Mouse (Mus musculus): ENCODE data around the gene Klrb1b. TPM values are rescaled to one million over a fixed set of nuclear protein-coding genes. Genes with fewer than 3 reads are reported as not detected.

The Klrb1b gene
- 1 to 10 TPM in 1 of 2 experiments, under 1 TPM in 1; 0.90 to 1.3 TPM for total RNA-seq (2021)
- long read RNA-seq, experiment 1: 0 reads
- long read RNA-seq, experiment 2: 0 reads

DNA sequence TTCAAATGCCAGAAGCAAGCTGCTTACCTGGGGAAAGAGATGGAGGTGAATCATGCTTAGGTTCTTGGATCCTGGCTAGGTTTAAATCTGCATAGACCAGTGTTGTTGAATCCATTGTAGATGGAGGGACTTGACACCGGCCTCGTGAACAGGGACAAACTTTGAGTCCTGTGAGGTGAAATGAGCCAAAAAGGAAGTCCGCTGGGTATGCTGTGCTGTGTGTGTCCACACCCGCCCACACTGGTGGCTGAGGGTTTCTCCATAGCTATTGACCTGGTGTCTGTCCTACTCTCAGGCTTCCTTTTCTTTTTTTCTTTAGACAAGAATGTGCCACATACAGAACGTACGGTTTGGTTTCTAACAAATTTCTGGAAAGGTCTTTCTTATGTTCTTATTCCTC, at the start of gene Klrb1b, which contains the start of gene Gm44511:
Gene Klrb1b (minus strand): TSS at position 200 of the 400 bp plus-strand sequence.
Gene Gm44511 (minus strand): TSS at position 184 of the 400 bp plus-strand sequence.
- DNase-seq (ENCODE audit: low spot score in 2 of 2): no peak

DNA sequence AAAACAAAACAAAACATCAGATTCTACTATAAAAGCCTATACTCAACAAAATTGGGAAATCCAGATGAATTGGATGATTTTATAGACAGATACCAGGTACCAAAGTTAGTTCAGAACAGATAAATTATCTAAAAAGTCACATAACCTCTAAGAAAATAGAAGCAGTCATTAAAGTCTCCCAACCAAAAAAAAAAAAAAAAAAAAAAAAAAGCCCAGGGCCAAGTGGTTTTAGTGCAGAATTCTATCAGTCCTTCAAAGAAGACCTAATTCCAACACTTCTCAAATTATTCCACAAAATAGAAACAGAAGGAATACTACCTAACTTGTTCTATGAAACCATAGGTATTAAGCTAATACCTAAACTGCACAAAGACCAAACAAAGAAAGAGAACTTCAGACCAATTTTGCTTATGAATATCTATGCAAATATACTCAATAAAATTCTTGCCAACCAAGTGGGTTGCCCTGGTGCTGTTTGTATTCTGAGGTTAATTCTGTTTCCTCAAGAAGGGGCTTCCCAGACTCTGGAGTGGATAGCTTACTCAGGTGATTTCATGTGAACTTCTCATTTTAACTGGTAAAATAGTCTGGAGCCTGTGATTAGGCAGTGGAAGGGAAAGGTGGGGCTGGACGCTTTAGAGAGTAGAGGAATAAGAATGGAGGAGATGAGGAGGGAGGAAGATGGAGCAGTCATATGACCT, 45.9 kb upstream of the Klrb1b start:
- no peak for DNase-seq (ENCODE audit: low spot score in 2 of 2)

DNA sequence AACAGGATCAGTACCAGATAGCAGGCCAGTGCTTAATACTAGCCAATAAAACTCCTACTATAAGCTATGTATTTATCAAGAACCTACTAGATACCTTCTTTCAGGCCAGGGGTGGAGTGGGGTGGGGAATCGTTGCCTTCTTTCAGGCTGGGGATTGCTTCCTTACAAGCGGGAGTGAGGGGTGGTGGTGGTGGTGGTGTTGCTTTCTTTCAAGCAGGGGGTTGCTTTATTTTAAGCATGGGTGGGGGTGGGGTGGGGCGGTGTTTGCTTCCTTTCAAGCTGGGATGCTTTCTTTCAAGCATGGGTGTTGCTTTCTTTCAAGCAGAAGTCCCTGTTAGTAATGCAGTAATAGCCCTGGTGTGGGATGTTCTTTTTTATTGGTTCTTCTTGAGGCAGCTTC, 42.7 kb upstream of the Klrb1b start:
- no peak for DNase-seq (ENCODE audit: low spot score in 2 of 2)

DNA sequence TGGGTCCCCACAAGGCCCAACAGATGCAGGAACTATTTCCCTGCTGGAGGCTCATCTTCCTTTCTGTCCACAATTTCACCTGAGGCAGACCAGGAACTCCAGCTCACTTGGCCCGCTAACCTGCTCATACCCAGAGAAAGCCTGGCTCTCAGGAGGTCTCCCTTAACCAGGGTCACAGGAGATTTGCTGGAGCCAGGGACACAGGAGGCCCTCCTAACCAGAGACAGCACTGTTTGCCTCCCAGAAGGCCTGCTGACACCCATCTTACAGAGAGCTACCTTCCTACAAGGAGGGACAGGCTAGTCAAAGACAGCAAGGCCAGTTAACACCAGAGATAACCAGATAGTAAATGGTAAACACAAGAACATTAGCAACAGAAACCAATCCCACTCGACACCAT, 31.8 kb upstream of the Klrb1b start:
- no peak for DNase-seq (ENCODE audit: low spot score in 2 of 2)

DNA sequence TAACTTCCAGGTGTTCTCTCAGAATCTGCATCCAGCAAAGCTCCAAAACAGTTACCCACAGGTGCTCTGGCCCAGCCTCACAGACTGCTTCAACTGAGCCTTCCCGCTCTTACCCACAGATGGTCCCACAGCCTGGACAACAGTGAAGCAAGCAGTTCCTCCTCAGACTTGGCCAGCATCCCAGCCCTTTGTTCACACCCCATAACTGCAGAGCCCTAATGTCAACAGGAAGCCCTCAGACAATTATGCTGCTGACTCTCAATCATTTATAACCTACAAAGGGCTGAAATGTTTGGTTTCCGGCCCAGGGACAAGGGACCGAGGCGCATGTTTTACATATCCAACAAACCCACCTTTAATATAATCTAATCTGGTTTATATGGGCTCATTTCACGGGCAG, 30.1 kb upstream of the Klrb1b start:
- DNase-seq (ENCODE audit: low spot score in 2 of 2): peak in 1 of 2 experiments; percentile 55

DNA sequence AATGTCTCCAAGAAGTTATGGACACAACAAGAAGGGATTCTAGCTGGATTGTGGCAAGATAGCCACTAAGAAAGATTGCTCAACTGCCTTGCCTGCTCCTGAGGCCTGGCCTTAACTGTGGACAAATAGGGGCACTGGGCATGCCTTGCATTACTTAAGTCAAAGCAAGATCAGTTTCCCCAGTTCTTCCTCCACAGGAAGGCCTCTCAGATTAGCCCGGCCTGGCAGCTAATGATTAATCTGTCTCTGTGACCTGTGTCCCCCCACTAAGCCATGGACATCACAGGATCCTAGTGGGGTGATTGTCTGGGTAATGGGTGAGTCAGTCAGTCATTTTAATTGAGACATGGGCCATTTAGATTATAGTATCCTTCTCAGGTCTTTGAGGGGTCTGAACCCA, 29.3 kb upstream of the Klrb1b start:
- no peak for DNase-seq (ENCODE audit: low spot score in 2 of 2)

DNA sequence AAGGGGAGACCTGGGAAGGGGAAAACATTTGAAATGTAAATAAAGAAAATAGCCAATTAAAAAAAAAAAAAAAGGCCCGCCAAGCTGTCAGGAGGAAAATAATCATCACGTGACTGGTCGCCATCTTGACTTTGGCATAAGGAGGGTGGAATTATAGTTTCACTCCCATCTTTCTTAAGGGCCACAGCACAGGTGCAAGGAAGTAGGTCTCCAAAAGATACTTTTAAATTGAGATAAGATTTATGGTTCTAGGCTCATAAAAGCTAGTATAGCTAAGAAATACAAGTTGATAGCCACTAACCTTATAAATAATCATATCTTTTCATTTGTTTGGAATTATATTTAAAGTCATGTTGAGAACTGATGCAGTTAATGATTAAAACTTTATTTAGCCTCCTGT, 28.8 kb upstream of the Klrb1b start:
- DNase-seq (ENCODE audit: low spot score in 2 of 2): no peak

DNA sequence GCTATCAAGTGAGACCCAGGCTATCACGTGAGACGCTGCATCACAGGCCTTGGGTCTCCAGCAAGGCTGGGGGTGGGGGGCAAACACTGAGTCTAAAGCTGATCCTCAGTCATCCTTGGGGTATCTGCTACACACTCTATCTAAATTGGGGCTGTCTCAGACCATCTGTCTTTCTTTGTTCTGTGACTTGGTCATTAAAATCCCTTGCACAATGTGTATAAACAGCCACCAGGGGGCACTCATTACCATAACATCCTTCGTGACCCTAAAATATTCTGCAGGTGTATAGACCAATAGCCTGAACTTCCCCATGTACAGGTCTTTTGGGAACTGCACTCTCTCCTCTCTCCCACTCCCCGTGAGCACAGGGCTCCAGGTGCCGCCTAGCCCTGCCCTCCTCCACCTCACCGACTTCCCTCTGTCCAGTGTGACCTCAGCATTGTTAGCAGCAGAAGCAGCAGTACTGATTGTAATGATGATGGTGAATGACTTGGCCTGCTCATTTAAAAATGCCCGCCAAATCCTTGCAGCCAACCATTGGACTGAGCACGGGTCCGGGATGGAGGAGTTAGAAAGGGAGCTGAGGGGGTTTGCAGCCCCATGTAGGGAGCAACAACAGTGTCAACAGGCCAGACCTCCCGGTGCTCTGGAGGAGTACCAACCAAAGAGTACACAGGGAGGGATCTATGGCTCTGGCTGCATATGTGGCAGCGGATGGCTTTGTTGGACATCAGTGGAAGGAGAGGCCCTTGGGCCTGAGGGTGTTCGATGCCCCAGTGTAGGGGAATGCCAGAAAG, 28.1 kb upstream of the Klrb1b start:
- DNase-seq (ENCODE audit: low spot score in 2 of 2): peak; percentile 65 to 67

DNA sequence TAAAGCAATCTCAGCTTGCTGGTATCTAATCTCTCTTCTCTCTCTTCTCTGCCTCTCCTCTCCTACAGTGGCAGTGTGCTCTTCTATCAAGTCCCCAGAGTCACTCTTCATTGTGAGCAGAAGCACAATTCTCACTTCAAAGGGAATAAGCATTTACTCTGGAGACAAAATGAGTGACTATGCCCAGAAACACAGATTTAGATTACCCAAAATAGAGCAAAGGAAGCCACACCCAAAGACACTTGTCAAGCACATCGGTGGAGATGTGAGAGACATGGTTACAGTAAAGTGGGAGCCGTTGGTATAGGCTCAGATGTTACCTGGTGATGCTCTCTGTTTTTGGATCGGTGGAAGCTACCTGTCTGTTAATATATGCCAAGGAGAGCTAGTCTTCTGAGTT, 26.6 kb upstream of the Klrb1b start:
- no peak for DNase-seq (ENCODE audit: low spot score in 2 of 2)

DNA sequence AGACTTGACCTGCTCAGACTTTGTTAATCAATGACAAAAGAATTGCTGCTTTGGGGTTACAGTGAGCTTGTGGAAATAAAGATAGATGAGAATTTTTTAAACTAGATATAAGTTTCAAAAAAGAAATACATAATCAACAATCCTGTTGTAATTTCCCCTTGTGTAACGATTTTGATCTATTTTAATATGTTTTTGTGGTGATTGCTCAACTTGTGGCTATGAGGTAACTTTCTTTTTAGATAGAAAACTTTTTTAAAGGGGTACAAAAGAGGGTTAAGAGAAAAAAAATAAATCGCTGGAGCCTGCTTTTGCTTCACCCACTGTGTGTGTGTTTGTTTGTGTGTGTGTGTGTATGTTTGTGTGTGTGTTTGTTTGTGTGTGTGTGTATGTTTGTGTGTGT, 25.0 kb upstream of the Klrb1b start:
- DNase-seq (ENCODE audit: low spot score in 2 of 2): no peak

DNA sequence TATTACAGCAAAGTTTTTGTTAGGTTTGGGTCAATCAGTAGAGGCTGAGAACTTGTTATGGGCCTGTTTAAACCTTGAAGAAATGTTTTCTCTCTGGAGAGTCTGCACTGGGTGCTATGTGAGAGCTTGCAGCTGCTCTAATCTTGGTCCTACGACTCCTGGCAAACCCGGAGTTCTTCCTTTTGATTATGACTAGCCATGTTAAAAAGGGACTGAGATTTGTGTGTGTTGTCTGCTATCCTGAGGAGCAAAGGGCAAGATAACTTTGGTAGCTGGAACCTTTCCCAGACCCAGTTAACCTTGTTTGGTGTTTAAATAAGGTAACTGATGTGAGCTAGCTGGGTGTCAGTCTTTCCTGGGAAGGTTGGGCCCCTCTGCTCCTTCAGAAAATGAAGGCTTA, 24.5 kb upstream of the Klrb1b start:
- no peak for DNase-seq (ENCODE audit: low spot score in 2 of 2)

DNA sequence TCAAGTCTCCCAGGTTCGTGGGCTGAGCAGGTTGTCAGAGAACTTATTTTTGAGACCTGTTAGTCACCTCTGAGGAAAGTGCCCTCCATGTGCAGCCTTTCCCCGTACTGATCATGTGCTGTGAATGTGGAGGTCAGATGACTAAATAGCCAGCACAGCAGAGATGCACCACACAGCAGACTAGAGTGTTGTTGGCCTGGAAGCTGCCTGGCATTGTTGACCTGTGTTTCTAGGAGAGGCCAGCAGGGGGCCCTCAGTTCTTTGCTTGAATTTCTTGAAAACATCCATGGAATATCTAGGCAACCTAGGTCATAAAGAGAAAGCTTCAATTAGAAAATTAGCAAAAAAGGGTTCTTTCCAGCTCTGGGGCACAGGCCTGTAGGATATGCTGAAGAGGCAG, 23.8 kb upstream of the Klrb1b start:
- peak in 1 of 2 experiments; percentile 48 for DNase-seq (ENCODE audit: low spot score in 2 of 2)

DNA sequence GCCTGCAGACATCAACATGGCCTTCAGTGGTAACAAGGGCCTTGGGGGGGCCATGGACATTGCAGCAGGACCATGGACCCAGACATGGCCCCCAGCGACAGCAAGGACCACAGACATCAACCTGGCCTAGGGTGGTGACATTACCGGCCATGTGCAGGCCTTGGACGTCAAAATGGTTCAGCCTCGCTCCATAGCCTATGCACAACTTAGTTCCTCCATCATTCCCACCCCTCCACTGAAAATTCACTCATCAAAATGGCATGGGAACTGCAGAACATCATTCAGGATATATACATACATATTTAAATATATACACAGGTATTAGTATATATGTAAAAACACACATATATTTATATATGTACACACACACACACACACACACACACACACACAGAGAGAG, 21.3 kb upstream of the Klrb1b start:
- DNase-seq (ENCODE audit: low spot score in 2 of 2): no peak

DNA sequence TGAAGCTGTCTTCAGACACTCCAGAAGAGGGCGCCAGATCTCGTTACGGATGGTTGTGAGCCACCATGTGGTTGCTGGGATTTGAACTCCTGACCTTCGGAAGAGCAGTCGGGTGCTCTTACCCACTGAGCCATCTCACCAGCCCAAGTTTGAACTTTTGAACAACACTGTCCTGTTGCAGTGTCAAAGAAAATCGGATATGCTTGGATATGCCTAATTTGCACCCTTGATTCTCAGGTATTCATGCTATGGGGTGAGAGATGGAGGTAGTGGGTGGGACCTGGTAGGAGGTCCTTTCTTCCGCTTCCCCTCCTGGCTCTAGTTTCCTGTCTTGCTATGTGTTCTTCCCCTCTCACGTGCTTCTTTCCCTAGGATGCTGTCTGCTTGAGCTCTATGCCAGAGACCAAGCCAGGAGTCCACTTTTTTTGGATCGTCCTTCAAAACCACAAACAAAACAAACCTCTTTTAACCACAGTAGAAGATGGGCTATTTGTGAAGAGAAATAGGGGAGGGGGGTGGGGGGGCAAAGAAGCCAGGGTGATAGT, 19.9 kb upstream of the Klrb1b start:
- DNase-seq (ENCODE audit: low spot score in 2 of 2): no peak

DNA sequence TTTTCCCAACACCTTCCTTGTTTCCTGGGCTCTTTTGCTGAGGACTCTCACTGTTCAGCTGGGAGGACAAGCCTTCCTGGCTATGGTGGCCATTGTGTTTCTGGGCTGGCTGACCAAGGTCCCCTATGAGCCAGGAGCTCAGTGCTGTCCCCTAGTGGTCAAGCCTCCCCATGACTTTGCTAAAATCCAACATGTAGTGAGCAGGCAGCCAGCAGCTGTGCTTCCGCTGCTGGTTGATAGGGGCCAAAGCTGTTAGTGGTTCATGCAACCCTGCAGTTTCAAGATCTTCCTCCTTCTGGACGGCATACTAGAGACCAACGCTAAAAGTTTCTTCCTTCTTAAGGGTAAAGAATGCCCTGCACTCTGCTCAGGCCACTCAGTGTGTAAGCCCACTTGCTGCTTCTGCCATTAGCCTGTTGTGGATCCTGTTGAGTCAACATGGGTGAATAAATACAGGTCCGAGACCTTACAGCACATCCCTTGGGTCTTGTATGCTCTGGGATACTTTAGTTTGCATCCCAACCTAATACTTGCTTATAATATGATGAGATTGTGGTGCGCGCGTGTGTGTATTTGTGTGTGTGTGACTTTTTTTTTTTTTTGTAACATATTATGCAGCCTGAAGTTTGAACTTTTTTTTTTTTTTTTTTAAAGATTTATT, 19.3 kb upstream of the Klrb1b start:
- DNase-seq (ENCODE audit: low spot score in 2 of 2): peak; percentile 82 to 86

DNA sequence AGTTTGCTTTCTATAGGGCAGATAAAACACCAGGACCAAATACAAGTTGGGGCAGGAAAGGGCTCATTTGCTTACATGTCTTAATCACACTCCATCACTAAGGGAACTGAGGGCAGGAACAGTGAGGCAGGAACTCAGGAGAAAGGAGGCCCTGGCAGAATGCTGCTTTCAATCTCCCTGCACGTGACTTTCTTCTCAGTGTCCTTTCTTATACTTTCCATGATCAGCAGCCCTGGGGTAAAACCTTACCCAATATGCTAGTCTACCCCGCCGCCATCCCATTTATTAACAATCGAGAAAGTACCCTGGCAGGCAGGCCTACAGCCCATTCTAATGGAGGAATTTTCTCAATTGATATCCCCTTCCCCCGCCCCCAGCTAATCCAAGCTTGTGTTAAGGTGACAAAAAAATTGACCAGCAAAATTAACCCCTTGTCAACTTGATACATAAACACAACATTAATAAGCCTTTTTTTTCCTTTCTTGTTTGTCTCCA, 18.5 kb upstream of the Klrb1b start:
- no peak for DNase-seq (ENCODE audit: low spot score in 2 of 2)

DNA sequence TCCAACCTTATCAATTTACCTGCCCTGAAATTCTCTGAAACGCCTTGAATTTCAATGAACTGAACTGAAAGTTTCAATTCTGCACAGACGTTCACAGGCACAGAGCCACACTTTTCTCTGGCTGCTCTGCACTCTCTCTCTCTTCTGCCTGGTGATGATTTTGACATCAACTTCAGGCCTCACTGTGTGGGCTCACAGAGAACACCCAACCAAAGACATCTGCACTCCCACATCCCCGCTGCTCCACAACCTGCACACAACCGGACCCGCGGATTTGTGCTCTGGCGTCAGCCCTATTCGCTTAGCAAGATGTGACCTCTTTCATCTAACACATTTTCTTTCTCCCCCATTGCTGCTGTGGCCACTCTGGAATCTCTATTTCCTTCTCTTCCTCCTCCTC, 18.0 kb upstream of the Klrb1b start:
- DNase-seq (ENCODE audit: low spot score in 2 of 2): no peak

DNA sequence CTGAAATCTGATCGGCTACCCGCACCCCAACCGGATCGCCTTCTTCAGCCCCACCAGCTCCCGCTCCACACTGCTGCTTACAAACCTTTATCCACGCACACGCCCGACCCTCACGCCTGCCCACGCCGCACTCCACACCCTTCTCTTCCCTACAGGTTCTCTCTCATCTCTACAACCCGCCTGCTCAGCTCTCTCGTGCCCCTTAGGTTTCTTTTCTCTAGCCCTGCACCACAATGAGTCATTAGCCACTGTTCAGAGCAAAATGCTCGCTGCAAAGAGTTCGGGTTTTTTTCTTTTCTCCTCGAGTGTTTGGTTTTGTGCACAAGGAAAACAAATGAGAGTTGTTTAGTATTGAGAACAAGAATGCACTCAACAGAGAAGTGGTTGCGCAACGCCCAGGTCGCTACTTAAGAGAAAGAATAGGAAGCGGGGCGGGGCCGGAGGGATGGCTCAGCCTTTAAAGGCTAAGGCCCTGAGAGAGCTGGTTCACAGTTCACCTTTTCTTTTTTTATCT, 17.4 kb upstream of the Klrb1b start:
- DNase-seq (ENCODE audit: low spot score in 2 of 2): peak; percentile 57 to 63

DNA sequence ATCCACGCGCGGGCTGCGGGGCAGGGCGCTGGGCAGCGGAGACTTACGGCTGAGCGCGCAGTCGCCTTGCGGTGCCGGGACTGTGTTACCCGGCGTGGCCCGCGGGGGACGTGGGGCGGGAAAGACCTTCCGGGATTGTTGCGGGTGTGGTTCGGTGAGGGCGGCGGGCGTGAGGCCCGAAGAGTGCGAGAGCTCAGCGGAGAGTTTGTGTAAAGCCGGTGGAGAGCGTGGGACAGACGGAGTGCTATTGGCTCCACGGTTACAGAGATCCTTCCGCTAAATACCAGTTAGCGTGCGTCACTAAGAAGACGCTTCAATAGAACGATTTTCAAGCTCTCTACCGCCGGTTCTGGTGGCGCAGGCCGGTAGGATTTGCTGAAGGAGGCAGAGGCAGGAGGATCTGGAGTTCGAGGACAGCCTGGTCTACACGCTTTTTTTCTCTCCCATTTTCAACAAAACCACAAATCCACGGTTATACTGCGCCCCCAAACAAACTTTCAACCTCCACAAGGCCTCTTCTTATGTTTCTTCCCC, 16.9 kb upstream of the Klrb1b start:
- DNase-seq (ENCODE audit: low spot score in 2 of 2): peak; percentile 78 to 94

DNA sequence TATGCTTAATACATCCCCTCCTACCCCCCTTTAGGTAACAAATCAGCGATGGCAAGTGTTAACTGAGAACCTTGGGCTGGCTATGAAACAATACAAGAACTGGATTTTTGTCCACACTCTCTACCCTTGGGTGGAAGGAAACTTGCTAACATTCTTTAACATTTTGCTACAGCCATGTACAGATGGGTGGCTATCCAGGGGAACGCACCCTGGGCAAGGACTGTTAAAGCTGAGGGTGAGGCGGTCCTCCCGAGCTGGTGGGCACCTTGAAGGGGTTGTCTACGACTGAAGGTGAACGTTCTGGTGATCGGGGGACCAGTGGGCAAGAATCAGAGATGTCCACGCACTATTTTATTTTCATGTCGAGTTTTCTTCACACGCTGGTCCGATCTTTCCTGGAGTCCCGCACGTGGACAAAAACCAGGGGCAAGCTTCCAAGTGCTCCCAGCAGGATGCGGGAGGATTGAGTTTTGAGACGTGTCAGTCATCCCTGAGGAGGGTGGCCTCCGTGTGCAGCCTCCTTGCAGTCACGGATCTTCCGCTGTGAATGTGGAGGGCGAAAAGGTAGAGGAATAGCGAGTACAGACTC, 16.3 kb upstream of the Klrb1b start:
- DNase-seq (ENCODE audit: low spot score in 2 of 2): no peak

Measured in adrenal gland, adult 18-20 months (tissue).